ENCODE assay signal across 8 mouse cellular contexts in the genomic region with DNA sequence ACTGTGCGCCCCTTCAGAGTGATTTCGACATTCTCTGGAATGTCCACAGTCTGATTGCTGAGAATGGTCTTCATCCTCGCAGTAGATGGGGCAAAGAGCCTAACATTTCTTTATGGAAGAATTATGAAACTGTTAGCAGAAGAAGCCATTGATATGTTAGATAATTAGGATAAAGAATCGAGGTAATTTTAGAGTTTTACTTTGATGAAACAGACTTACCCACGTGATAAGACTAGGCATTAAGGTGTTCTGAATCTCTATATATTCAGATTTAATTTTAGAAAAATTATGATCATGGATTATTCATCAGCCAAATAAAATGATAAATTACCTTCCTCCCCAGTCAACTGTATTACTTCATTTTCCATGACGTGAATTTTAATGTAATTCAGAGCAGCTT. TPM values are rescaled to one million over a fixed set of nuclear protein-coding genes. Genes with fewer than 3 reads are reported as not detected.
DNase-seq lines count a peak whose midpoint lies in the region; ATAC-seq and TF ChIP-seq lines count a peak whose summit lies in the region.

Gene Rpl9-ps6 (minus strand): TSS at position 101 of the 400 bp plus-strand sequence.

- no peaks in the 10 kb centered on the region for H3K9me3 ChIP-seq in lung, embryonic 16.5 days (ENCODE audit: control insufficient read depth, low read length)
- H3K9me3 ChIP-seq in forebrain, embryonic 12.5 days, result no peaks in the 10 kb centered on the region
- no peaks in the 10 kb centered on the region for H3K9me3 ChIP-seq in limb, embryonic 15.5 days

- H3K4me2 ChIP-seq in lung, embryonic 16.5 days (ENCODE audit: low read depth, low read length), result no peak within 1 kb of the TSS
- H3K4me2 ChIP-seq in forebrain, embryonic 12.5 days, result no peak within 1 kb of the TSS
- H3K4me2 ChIP-seq in limb, embryonic 15.5 days, result no peak within 1 kb of the TSS

- H3K27me3 ChIP-seq in lung, embryonic 16.5 days (ENCODE audit: control insufficient read depth, insufficient read depth, low read depth, low read length), result no peaks in the 10 kb centered on the region
- H3K27me3 ChIP-seq in forebrain, embryonic 12.5 days, result no peaks in the 10 kb centered on the region
- no peaks in the 10 kb centered on the region for H3K27me3 ChIP-seq in limb, embryonic 15.5 days
- no peaks in the 10 kb centered on the region for H3K27me3 ChIP-seq in thymus, adult 2 months (ENCODE audit: control insufficient read depth, insufficient read depth, low read length)

- no peaks in the 10 kb centered on the region for H3K36me3 ChIP-seq in lung, embryonic 16.5 days (ENCODE audit: control insufficient read depth, insufficient read depth, low read length)
- H3K36me3 ChIP-seq in forebrain, embryonic 12.5 days (replicated peaks), result no peaks in the 10 kb centered on the region
- no peaks in the 10 kb centered on the region for H3K36me3 ChIP-seq in limb, embryonic 15.5 days
- H3K36me3 ChIP-seq in thymus, adult 2 months (ENCODE audit: control insufficient read depth, insufficient read depth, low read length), result no peaks in the 10 kb centered on the region

- no peak for TF ChIP-seq POLR2A in thymus, adult 2 months (IDR thresholded peaks at IDR 0.05; ENCODE audit: control insufficient read depth, extremely low read depth, insufficient read depth, low read length, poor library complexity)

- no peak for ATAC-seq in lung, embryonic 16.5 days (ENCODE audit: low read depth)
- ATAC-seq in forebrain, embryonic 12.5 days (ENCODE audit: low FRiP score), result no peak
- ATAC-seq in hematopoietic stem cell, adult 5-6 weeks (replicated peaks in 1 of 2; ENCODE audit: insufficient read depth in 1 of 2, low FRiP score in 2 of 2, low TSS enrichment in 1 of 2, low read depth in 1 of 2, poor library complexity in 2 of 2, severe bottlenecking in 2 of 2), result no peak
- ATAC-seq in limb, embryonic 15.5 days (ENCODE audit: insufficient number of reproducible peaks, low FRiP score, low TSS enrichment, low read depth), result no peak

- no peak within 1 kb of the TSS for H3K9ac ChIP-seq in lung, embryonic 16.5 days (ENCODE audit: low read length)
- no peak within 1 kb of the TSS for H3K9ac ChIP-seq in forebrain, embryonic 12.5 days
- no peak within 1 kb of the TSS for H3K9ac ChIP-seq in limb, embryonic 15.5 days

- DNase-seq in lung, postnatal 4 days, result no peak
- no peak for DNase-seq in embryo, embryonic 10.5 days (ENCODE audit: low spot score)
- no peak for DNase-seq in B cell, adult 2 months
- DNase-seq in thymus, adult 2 months, result no peak

- WGBS in lung, embryonic 16.5 days, result 71% methylated on average over 5 of the region's 6 CpGs
- WGBS in forebrain, embryonic 12.5 days, result 87% methylated on average over 6 of the region's 6 CpGs
- WGBS in limb, embryonic 15.5 days, result 74% methylated on average over 6 of the region's 6 CpGs
- WGBS in thymus, adult 2 months, result 92% methylated on average over 6 of the region's 6 CpGs

- no peak within 1 kb of the TSS for H3K27ac ChIP-seq in lung, embryonic 16.5 days (ENCODE audit: low read length)
- no peak within 1 kb of the TSS for H3K27ac ChIP-seq in forebrain, embryonic 12.5 days
- no peak within 1 kb of the TSS for H3K27ac ChIP-seq in limb, embryonic 15.5 days
- no peak within 1 kb of the TSS for H3K27ac ChIP-seq in thymus, adult 2 months (ENCODE audit: control insufficient read depth, insufficient read depth, low read length)

- no peaks in the 10 kb centered on the region for H3K4me1 ChIP-seq in lung, embryonic 16.5 days (replicated peaks; ENCODE audit: control insufficient read depth, insufficient read depth, low read length)
- no peaks in the 10 kb centered on the region for H3K4me1 ChIP-seq in forebrain, embryonic 12.5 days
- no peaks in the 10 kb centered on the region for H3K4me1 ChIP-seq in limb, embryonic 15.5 days
- H3K4me1 ChIP-seq in thymus, adult 2 months (replicated peaks; ENCODE audit: control insufficient read depth, insufficient read depth, low read length), result peaks cover 5% of the 10 kb centered on the region

- no peak for TF ChIP-seq CTCF in thymus, adult 2 months (IDR thresholded peaks at IDR 0.05; ENCODE audit: borderline replicate concordance, control insufficient read depth, extremely low read depth, insufficient read depth, low read length, poor library complexity)

- no peak within 1 kb of the TSS for H3K4me3 ChIP-seq in lung, embryonic 16.5 days (ENCODE audit: low read length)
- H3K4me3 ChIP-seq in forebrain, embryonic 12.5 days (replicated peaks), result no peak within 1 kb of the TSS
- H3K4me3 ChIP-seq in limb, embryonic 15.5 days, result no peak within 1 kb of the TSS
- no peak within 1 kb of the TSS for H3K4me3 ChIP-seq in thymus, adult 2 months (ENCODE audit: control insufficient read depth, insufficient read depth, low read length)

RNA-seq across cellular contexts. Expression of gene Rpl9-ps6, which starts in this region (rescaled TPM):
- polyA plus RNA-seq in lung, embryonic 16.5 days (2015; fragmentation: Nextera tagmentation; extraction: Ambion mirVana), result 113 and 139 TPM in 2 replicates
- polyA plus RNA-seq in forebrain, embryonic 12.5 days (2016; fragmentation: Nextera tagmentation; extraction: Ambion mirVana), result 74.3 and 78.0 TPM in 2 replicates
- 106 and 202 TPM in 2 replicates for total RNA-seq in hematopoietic stem cell, adult 5-6 weeks (2017)
- 101 and 122 TPM in 2 replicates for polyA plus RNA-seq in limb, embryonic 15.5 days (2015; fragmentation: Nextera tagmentation; extraction: Ambion mirVana)
- polyA plus RNA-seq in thymus, adult 2 months (2012; rRNA removed), result 8.0 and 10.4 TPM in 2 replicates
